Mouse (Mus musculus) left cerebral cortex, adult 9 months (tissue): ENCODE measurements around the gene Arih2.

Experiments
- DNase-seq, 2 experiments: peaks; one replicate each; pipeline ENCODE4 v3.0.0; 2022; ENCODE audit warnings: low spot score in 2 of 2

The Arih2 gene

GRCm38 (mm10) chr9:108560227-108560841 is 88.9 kb downstream of the Arih2 start, which contains the start of gene Impdh2:
Gene Impdh2, plus strand, starts transcription at chr9:108560286.
- peak; percentile 85 to 95 for DNase-seq

GRCm38 (mm10) chr9:108559169-108559568 is 90.0 kb downstream of the Arih2 start:
- no peak for DNase-seq
